Mouse (Mus musculus): Measurements from ENCODE around the gene Mrgprx2. TPM values are rescaled to one million over a fixed set of nuclear protein-coding genes. Genes with fewer than 3 reads are reported as not detected.
"Not testable (repeated sequence)": the region's sequence is repeated elsewhere in the genome, so short reads cannot be mapped to it uniquely, and the experiment has no call there.

The Mrgprx2 gene
- polyA plus RNA-seq (2014; fragmentation: Nextera tagmentation; extraction: Ambion mirVana) = not detected in 2 replicates

- no peak for ATAC-seq (ENCODE audit: low read depth)
- H3K4me3 ChIP-seq (ENCODE audit: low read depth, low read length) = no peak within 1 kb of the TSS
- no peak within 1 kb of the TSS for H3K4me2 ChIP-seq (ENCODE audit: low read depth, low read length)
- peaks cover 10% of the 10 kb centered on the region; the same call in 1 of the 2 replicates for H3K9me3 ChIP-seq (ENCODE audit: control insufficient read depth, low read length)
- no peak within 1 kb of the TSS for H3K9ac ChIP-seq (ENCODE audit: low read depth, low read length)
- H3K27ac ChIP-seq (replicated peaks; ENCODE audit: low read depth, low read length) = no peak within 1 kb of the TSS
- no peaks in the 10 kb centered on the region for H3K36me3 ChIP-seq (ENCODE audit: control insufficient read depth, insufficient read depth, low read length)
- no peaks in the 10 kb centered on the region for H3K27me3 ChIP-seq (replicated peaks; ENCODE audit: control insufficient read depth, insufficient read depth, low read length)
- H3K4me1 ChIP-seq (ENCODE audit: control insufficient read depth, insufficient read depth, low read length) = no peaks in the 10 kb centered on the region
- no peak for DNase-seq (ENCODE audit: low spot score)
Measured at GRCm38 (mm10) chr7:48499221-48499620, at the start of gene Mrgprx2. Gene Mrgprx2 (minus strand): TSS chr7:48499321.

DNA sequence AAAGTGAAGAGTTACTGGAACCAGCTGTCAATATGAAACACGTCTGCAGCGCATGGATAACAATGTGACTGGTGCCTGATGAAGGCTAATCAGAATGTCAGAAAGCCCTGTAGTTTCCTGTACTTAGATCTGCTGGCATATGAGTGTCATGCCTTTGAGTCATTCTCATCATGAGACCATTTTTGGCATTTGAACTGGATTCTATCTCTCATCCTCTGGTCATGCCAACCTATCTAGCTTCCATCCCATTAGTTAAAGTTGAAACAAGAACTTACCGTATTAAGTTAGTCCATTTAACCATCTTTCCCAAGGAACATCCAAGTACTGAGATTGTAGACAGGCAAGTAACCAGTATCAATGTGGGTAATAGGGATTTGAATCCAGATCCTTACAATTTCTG, 42.9 kb downstream of the Mrgprx2 start, which contains the start of gene Mrgprb1:
Gene Mrgprb1 (minus strand): TSS at position 101 of the 400 bp plus-strand sequence.
- Histone ChIP-seq H3K4me2 (ENCODE audit: low read depth, low read length) (no peak within 1 kb of the TSS), H3K27ac (replicated peaks; ENCODE audit: low read depth, low read length) (no peak within 1 kb of the TSS), H3K4me1 (ENCODE audit: control insufficient read depth, insufficient read depth, low read length) (no peaks in the 10 kb centered on the region), H3K9me3 (ENCODE audit: control insufficient read depth, low read length) (0 out of 2 replicates have a peak, but pooled peaks cover 13% of the 10 kb centered on the region), H3K4me3 (ENCODE audit: low read depth, low read length) (no peak within 1 kb of the TSS), H3K36me3 (ENCODE audit: control insufficient read depth, insufficient read depth, low read length) (no peaks in the 10 kb centered on the region), H3K9ac (ENCODE audit: low read depth, low read length) (no peak within 1 kb of the TSS), H3K27me3 (replicated peaks; ENCODE audit: control insufficient read depth, insufficient read depth, low read length) (no peaks in the 10 kb centered on the region)
- 72% methylated on average over 3 of the region's 3 CpGs for WGBS
- DNase-seq (ENCODE audit: low spot score) (no peak), ATAC-seq (ENCODE audit: low read depth) (no peak)

GRCm38 (mm10) chr7:48436581-48436980, 62.5 kb downstream of the Mrgprx2 start:
- Histone ChIP-seq H3K9ac (ENCODE audit: low read depth, low read length) (no peak overlapping the region), H3K9me3 (ENCODE audit: control insufficient read depth, low read length) (peaks cover 6% of the 10 kb centered on the region; the same call in 1 of the 2 replicates), H3K27ac (replicated peaks; ENCODE audit: low read depth, low read length) (no peak overlapping the region), H3K36me3 (ENCODE audit: control insufficient read depth, insufficient read depth, low read length) (no peaks in the 10 kb centered on the region), H3K4me1 (ENCODE audit: control insufficient read depth, insufficient read depth, low read length) (no peaks in the 10 kb centered on the region), H3K4me3 (ENCODE audit: low read depth, low read length) (no peak overlapping the region), H3K4me2 (ENCODE audit: low read depth, low read length) (no peak overlapping the region), H3K27me3 (replicated peaks; ENCODE audit: control insufficient read depth, insufficient read depth, low read length) (no peaks in the 10 kb centered on the region)
- ATAC-seq (ENCODE audit: low read depth) (no peak), DNase-seq (ENCODE audit: low spot score) (no peak)
- 46% methylated on average over 3 of the region's 3 CpGs for WGBS

DNA sequence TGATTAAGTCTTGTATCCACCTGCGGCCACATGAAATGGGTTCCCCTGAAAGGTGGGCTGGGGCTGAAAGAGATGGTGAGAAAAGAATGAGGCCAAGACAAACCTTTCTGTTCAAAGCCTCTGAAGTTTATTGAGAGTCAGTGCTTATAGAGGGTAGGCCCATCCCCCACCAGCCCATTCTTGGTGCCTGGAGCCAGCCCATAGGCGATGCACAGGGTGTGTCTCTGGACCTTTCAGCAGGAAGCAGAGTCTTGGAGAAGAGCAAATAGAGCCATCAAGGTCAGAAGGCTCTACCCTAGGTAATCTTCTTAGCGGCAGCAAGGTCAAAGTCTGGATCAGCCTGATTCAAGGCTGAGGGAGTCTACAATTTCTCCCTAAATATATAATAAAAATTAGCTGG, 63.2 kb downstream of the Mrgprx2 start:
- not testable (repeated sequence) for ATAC-seq (ENCODE audit: low read depth); H3K9me3 ChIP-seq (ENCODE audit: control insufficient read depth, low read length); H3K27me3 ChIP-seq (replicated peaks; ENCODE audit: control insufficient read depth, insufficient read depth, low read length); H3K4me1 ChIP-seq (ENCODE audit: control insufficient read depth, insufficient read depth, low read length); H3K36me3 ChIP-seq (ENCODE audit: control insufficient read depth, insufficient read depth, low read length); H3K4me2 ChIP-seq (ENCODE audit: low read depth, low read length); H3K9ac ChIP-seq (ENCODE audit: low read depth, low read length); DNase-seq (ENCODE audit: low spot score); H3K4me3 ChIP-seq (ENCODE audit: low read depth, low read length); H3K27ac ChIP-seq (replicated peaks; ENCODE audit: low read depth, low read length)
- 74% methylated on average over 3 of the region's 3 CpGs for WGBS

Other genes starting within 250 kb of the Mrgprx2 start
- not detected in 2 replicates for gene Mrgprb8, start 110.8 kb downstream of the Mrgprx2 start, polyA plus RNA-seq (2014; fragmentation: Nextera tagmentation; extraction: Ambion mirVana)
- gene Mrgprb1, start 43.0 kb downstream of the Mrgprx2 start, polyA plus RNA-seq (2014; fragmentation: Nextera tagmentation; extraction: Ambion mirVana) = not detected in 2 replicates
- not detected in 2 replicates for gene Mrgprb2, start 58.8 kb upstream of the Mrgprx2 start, polyA plus RNA-seq (2014; fragmentation: Nextera tagmentation; extraction: Ambion mirVana)
- not detected in 2 replicates for gene Mrgprb3, start 144.5 kb upstream of the Mrgprx2 start, polyA plus RNA-seq (2014; fragmentation: Nextera tagmentation; extraction: Ambion mirVana)

Data from embryonic facial prominence, embryonic 14.5 days (tissue).